Mouse (Mus musculus) MEL (cell line): ENCODE measurements around the gene Frem1. TPM values are rescaled to one million over a fixed set of nuclear protein-coding genes. Genes with fewer than 3 reads are reported as not detected.

Experiments used
- DNase-seq: peaks from one replicate; pipeline ENCODE4 v3.0.0; 2011; ENCODE audit warnings: low read depth, low spot score
- H3K27ac ChIP-seq: 2 replicates; pipeline ENCODE4 v1.5.1; 2012; ENCODE audit warnings: low read depth, mild to moderate bottlenecking, control low read depth, low read length, moderate library complexity; ENCODE audit not compliant: control insufficient read depth
- H3K27me3 ChIP-seq, 2 experiments: fragments of 150-350 bp in 1 of 2; sonication (generic) in 1 of 2; 2 replicates each; pipeline ENCODE4 v1.6.1; 2012; ENCODE audit warnings: low read length in 2 of 2, mild to moderate bottlenecking in 2 of 2, improper control_type of control experiment in 1 of 2, moderate library complexity in 1 of 2; ENCODE audit not compliant: insufficient read depth in 2 of 2, control insufficient read depth in 1 of 2
- H3K36me3 ChIP-seq, 2 experiments: 2 replicates each; pipeline ENCODE4 v1.6.1; 2012 to 2014; ENCODE audit warnings: low read length in 2 of 2, improper control_type of control experiment in 1 of 2, inconsistent platforms in 1 of 2, mild to moderate bottlenecking in 1 of 2; ENCODE audit not compliant: insufficient read depth in 2 of 2, control insufficient read depth in 1 of 2
- H3K4me1 ChIP-seq, 2 experiments: fragments of 150-350 bp in 1 of 2; sonication (generic) in 1 of 2; 2 replicates each; pipeline ENCODE4 v1.6.1; 2012; ENCODE audit warnings: low read length in 2 of 2, improper control_type of control experiment in 1 of 2, mild to moderate bottlenecking in 1 of 2; ENCODE audit not compliant: insufficient read depth in 2 of 2, control insufficient read depth in 1 of 2
- H3K4me3 ChIP-seq, 2 experiments: fragments of 150-350 bp in 1 of 2; sonication (generic) in 1 of 2; 2 replicates each; pipeline ENCODE4 v1.5.1; 2012; ENCODE audit warnings: low read depth in 2 of 2, low read length in 2 of 2, mild to moderate bottlenecking in 2 of 2, moderate library complexity in 2 of 2, control low read depth in 1 of 2, improper control_type of control experiment in 1 of 2; ENCODE audit not compliant: control insufficient read depth in 1 of 2, insufficient read depth in 1 of 2
- H3K79me2 ChIP-seq: 2 replicates; pipeline ENCODE4 v1.6.1; 2012; ENCODE audit warnings: mild to moderate bottlenecking, low read length, moderate library complexity; ENCODE audit not compliant: control insufficient read depth, poor library complexity, insufficient read depth
- H3K9ac ChIP-seq: 2 replicates; pipeline ENCODE4 v1.6.1; 2012; ENCODE audit warnings: low read depth, mild to moderate bottlenecking, control low read depth, low read length, moderate library complexity; ENCODE audit not compliant: control insufficient read depth, poor library complexity, severe bottlenecking
- H3K9me3 ChIP-seq: fragments of 150-350 bp; sonication (generic); replicated peaks from 2 replicates; pipeline ENCODE4 v1.6.1; 2012; ENCODE audit warnings: mild to moderate bottlenecking, low read length, improper control_type of control experiment, moderate library complexity; ENCODE audit not compliant: insufficient read depth
- ELF1 ChIP-seq: IDR thresholded peaks from 2 replicates; pipeline ENCODE4 v1.6.1; 2014; ENCODE audit warnings: low read depth, mild to moderate bottlenecking, inconsistent platforms, low read length, improper control_type of control experiment, moderate library complexity
- EP300 ChIP-seq, 2 experiments: IDR thresholded peaks; 2 replicates each; pipeline ENCODE4 v1.6.1; 2011; ENCODE audit warnings: improper control_type of control experiment in 2 of 2, low read length in 2 of 2, low read depth in 1 of 2, mild to moderate bottlenecking in 1 of 2
- GABPA ChIP-seq: IDR thresholded peaks from 2 replicates; pipeline ENCODE4 v1.6.1; 2012; ENCODE audit warnings: low read depth, mild to moderate bottlenecking, inconsistent platforms, low read length, improper control_type of control experiment, moderate library complexity
- GATA1 ChIP-seq: IDR thresholded peaks from 2 replicates; pipeline ENCODE4 v1.6.1; 2011; ENCODE audit warnings: low read depth, low read length, improper control_type of control experiment
- HCFC1 ChIP-seq: IDR thresholded peaks from 2 replicates; pipeline ENCODE4 v1.6.1; 2012; ENCODE audit warnings: low read depth, mild to moderate bottlenecking, inconsistent platforms, low read length, improper control_type of control experiment, moderate library complexity
- JUND ChIP-seq: IDR thresholded peaks from 2 replicates; pipeline ENCODE4 v1.6.1; 2011; ENCODE audit warnings: low read depth, mild to moderate bottlenecking, improper control_type of control experiment, low read length
- KAT2A ChIP-seq: conservative IDR thresholded peaks from 2 replicates; pipeline ENCODE4 v1.6.1; 2012; ENCODE audit warnings: low read depth, low read length, improper control_type of control experiment, inconsistent platforms
- MAFK ChIP-seq: IDR thresholded peaks from 2 replicates; pipeline ENCODE4 v1.6.1; 2011; ENCODE audit warnings: low read depth, mild to moderate bottlenecking, low read length, improper control_type of control experiment, borderline replicate concordance
- MAX ChIP-seq: IDR thresholded peaks from 2 replicates; pipeline ENCODE4 v1.6.1; 2011; ENCODE audit warnings: low read length, improper control_type of control experiment
- MXI1 ChIP-seq: IDR thresholded peaks from 2 replicates; pipeline ENCODE4 v1.6.1; 2011; ENCODE audit warnings: mild to moderate bottlenecking, low read depth, low read length, improper control_type of control experiment
- MYC ChIP-seq: IDR thresholded peaks from 2 replicates; pipeline ENCODE4 v1.6.1; 2011; ENCODE audit warnings: low read depth, mild to moderate bottlenecking, low read length, improper control_type of control experiment, moderate library complexity
- POLR2AphosphoS5 ChIP-seq: IDR thresholded peaks from 2 replicates; pipeline ENCODE4 v1.6.1; 2012; ENCODE audit warnings: low read depth, borderline replicate concordance, mild to moderate bottlenecking, inconsistent platforms, low read length, moderate library complexity, mixed read lengths
- RAD21 ChIP-seq: IDR thresholded peaks from 2 replicates; pipeline ENCODE4 v1.6.1; 2011; ENCODE audit warnings: mild to moderate bottlenecking, low read depth, low read length, improper control_type of control experiment
- RCOR1 ChIP-seq: IDR thresholded peaks from 2 replicates; pipeline ENCODE4 v1.6.1; 2012; ENCODE audit warnings: low read depth, mild to moderate bottlenecking, inconsistent platforms, low read length, improper control_type of control experiment
- SIN3A ChIP-seq: IDR thresholded peaks from 2 replicates; pipeline ENCODE4 v1.6.1; 2012; ENCODE audit warnings: low read length, improper control_type of control experiment, inconsistent platforms
- TBP ChIP-seq: IDR thresholded peaks from 2 replicates; pipeline ENCODE4 v1.8.0; 2011; ENCODE audit warnings: low read depth, low read length, improper control_type of control experiment
- USF1 ChIP-seq: IDR thresholded peaks from 2 replicates; pipeline ENCODE4 v1.6.1; 2014; ENCODE audit warnings: low read depth, mild to moderate bottlenecking, inconsistent platforms, low read length, improper control_type of control experiment, moderate library complexity
- ZC3H11A ChIP-seq: IDR thresholded peaks from 2 replicates; pipeline ENCODE4 v1.6.1; 2012; ENCODE audit warnings: low read depth, mild to moderate bottlenecking, inconsistent platforms, low read length, improper control_type of control experiment
- ZKSCAN1 ChIP-seq: IDR thresholded peaks from 2 replicates; pipeline ENCODE4 v1.6.1; 2012; ENCODE audit warnings: low read depth, mild to moderate bottlenecking, inconsistent platforms, low read length, improper control_type of control experiment, moderate library complexity
- ZMIZ1 ChIP-seq: IDR thresholded peaks from 2 replicates; pipeline ENCODE4 v1.6.1; 2012; ENCODE audit warnings: low read depth, mild to moderate bottlenecking, inconsistent platforms, low read length, improper control_type of control experiment, moderate library complexity
- polyA plus RNA-seq, 2 experiments: library from polyadenylated mRNA; stranded (reverse) in 1 of 2; unstranded in 1 of 2; fragments of >175 nt in 1 of 2; fragments of >200 nt in 1 of 2; gene quantifications; 2 replicates each; pipeline versions ENCODE4 v1.2.1 to v1.2.4; 2012; ENCODE audit warnings: low replicate concordance in 2 of 2, low read depth in 1 of 2; ENCODE audit not compliant: insufficient read length in 2 of 2, insufficient read depth in 1 of 2, missing spikeins in 1 of 2
- total RNA-seq: library from RNA; depleted of rRNA; stranded (reverse); fragments of 300-350 nt; gene quantifications from 2 replicates; pipeline ENCODE4 v1.2.3, GENCODE M21; 2012

Gene Frem1
- total and polyA plus RNA-seq, 3 experiments: not detected

DNA sequence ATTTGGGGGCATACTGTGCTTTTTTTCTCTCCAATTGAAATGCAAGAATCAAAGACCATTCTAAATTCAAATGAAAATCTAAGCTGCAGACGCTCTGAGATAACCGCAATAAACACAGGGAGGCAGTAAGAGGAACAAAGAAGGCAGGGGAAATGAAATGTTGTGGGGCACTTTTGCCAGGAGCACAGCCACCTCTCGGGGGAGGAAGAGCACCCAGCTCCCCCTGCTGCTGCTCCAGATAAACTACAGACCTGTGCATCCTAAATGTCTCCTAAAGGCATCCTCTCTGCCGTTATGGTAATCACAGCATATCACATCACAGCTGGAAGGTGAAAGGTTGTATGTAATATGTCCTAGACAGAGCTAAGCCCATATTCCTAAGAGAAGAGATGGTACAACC is 98.1 kb downstream of the Frem1 start:
- no peak for TF ChIP-seq MXI1
- no peak for TF ChIP-seq MAX
- TF ChIP-seq JUND: no peak
- no peak for TF ChIP-seq USF1
- TF ChIP-seq ZMIZ1: no peak
- no peak for TF ChIP-seq RAD21
- TF ChIP-seq ZC3H11A: no peak
- no peak for TF ChIP-seq SIN3A
- TF ChIP-seq KAT2A: no peak
- TF ChIP-seq ELF1: no peak
- no peak for TF ChIP-seq MYC
- no peak for TF ChIP-seq EP300 (IDR thresholded peaks at IDR 0.05; ENCODE audit: low read depth in 1 of 2, low read length in 2 of 2)
- no peak for TF ChIP-seq HCFC1
- Histone ChIP-seq H3K27me3 (no peaks in the 10 kb centered on the region), H3K4me1 (no peaks in the 10 kb centered on the region), H3K36me3 (no peaks in the 10 kb centered on the region), H3K9ac (no peak overlapping the region), H3K79me2 (no peaks in the 10 kb centered on the region), H3K4me3 (no peak overlapping the region), H3K27ac (no peak overlapping the region), H3K9me3 (no peaks in the 10 kb centered on the region)
- no peak for DNase-seq

DNA sequence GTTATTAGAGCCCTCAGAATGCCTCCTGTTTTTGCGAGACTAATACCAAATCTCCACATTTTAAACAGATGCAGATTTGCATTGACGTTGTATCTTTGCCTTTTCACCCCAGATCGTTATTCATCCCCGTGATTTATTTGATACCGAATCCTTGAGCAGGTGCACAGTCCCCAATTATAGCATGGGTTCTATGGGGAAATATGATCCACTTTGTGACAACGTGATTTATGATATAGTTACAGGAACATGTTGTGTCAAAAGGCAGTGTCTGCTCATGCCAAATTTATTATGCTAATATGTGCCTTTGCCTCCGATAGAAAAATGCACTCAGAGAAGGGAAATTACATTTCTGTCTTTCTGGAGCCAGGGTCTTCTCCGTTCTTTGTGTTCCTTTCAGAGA is 102.6 kb downstream of the Frem1 start:
- no peaks in the 10 kb centered on the region for H3K36me3 ChIP-seq
- DNase-seq: no peak
- H3K27ac ChIP-seq: no peak overlapping the region
- H3K4me3 ChIP-seq: no peak overlapping the region
- no peak overlapping the region for H3K9ac ChIP-seq
- TF ChIP-seq SIN3A: no peak
- TF ChIP-seq MAFK: no peak
- no peak for TF ChIP-seq GABPA
- no peak for TF ChIP-seq ELF1
- H3K9me3 ChIP-seq: no peaks in the 10 kb centered on the region
- H3K79me2 ChIP-seq: no peaks in the 10 kb centered on the region
- H3K27me3 ChIP-seq: no peaks in the 10 kb centered on the region
- H3K4me1 ChIP-seq: no peaks in the 10 kb centered on the region

DNA sequence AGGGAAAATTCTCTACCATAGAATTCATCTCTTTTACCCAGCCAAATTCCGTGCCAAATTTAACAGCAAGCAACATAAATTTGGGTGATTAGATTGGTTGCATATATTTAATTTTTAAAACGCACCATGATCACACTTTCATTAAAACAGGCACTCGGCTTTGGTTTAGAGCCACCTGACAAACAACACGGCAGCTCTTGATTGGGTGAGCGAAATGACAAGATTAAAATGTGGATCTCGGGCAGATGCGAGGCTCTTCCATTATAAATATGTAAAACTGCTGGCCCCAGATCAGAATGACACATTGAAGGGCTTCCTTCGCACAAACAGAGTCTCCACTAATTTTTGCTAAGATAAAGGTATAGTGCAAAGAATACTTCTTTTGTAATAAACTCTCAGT is 105.4 kb downstream of the Frem1 start:
- Histone ChIP-seq H3K79me2 (no peaks in the 10 kb centered on the region), H3K9ac (no peak overlapping the region), H3K4me3 (no peak overlapping the region), H3K36me3 (no peaks in the 10 kb centered on the region), H3K27me3 (no peaks in the 10 kb centered on the region), H3K9me3 (no peaks in the 10 kb centered on the region), H3K27ac (no peak overlapping the region), H3K4me1 (no peaks in the 10 kb centered on the region)
- no peak for DNase-seq
- TF ChIP-seq RCOR1: no peak
- no peak for TF ChIP-seq POLR2AphosphoS5
- no peak for TF ChIP-seq TBP
- TF ChIP-seq GATA1: no peak
- no peak for TF ChIP-seq ZMIZ1
- no peak for TF ChIP-seq ZKSCAN1
